Mouse (Mus musculus) CH12.LX (cell line): ENCODE results near the gene Sprr2a3. TPM values are rescaled to one million over a fixed set of nuclear protein-coding genes. Genes with fewer than 3 reads are reported as not detected.
"Not testable (repeated sequence)": the region's sequence is repeated elsewhere in the genome, so short reads cannot be mapped to it uniquely, and the experiment has no call there.

Experiments
- DNase-seq: peaks from one replicate; pipeline ENCODE4 v3.0.0-alpha.2; 2013; ENCODE audit errors: extremely low read depth
- H3K27ac ChIP-seq: 2 replicates; pipeline ENCODE4 v1.5.1; 2012; ENCODE audit warnings: low read depth, mild to moderate bottlenecking, control low read depth, moderate library complexity; ENCODE audit not compliant: insufficient read depth
- H3K27me3 ChIP-seq: replicated peaks from 2 replicates; pipeline ENCODE3; 2012; ENCODE audit warnings: inconsistent platforms
- H3K36me3 ChIP-seq, 2 experiments: replicated peaks in 1 of 2; 2 replicates each; pipeline versions ENCODE3 to v1.6.1; 2012; ENCODE audit warnings: inconsistent platforms in 1 of 2, low read length in 1 of 2, mild to moderate bottlenecking in 1 of 2, mixed read lengths in 1 of 2, moderate library complexity in 1 of 2; ENCODE audit not compliant: control insufficient read depth in 1 of 2, insufficient read depth in 1 of 2
- H3K4me1 ChIP-seq, 2 experiments: 2 replicates each; pipeline ENCODE4 v1.6.1; 2012; ENCODE audit warnings: inconsistent platforms in 1 of 2, moderate library complexity in 1 of 2; ENCODE audit not compliant: insufficient read depth in 2 of 2, control insufficient read depth in 1 of 2
- H3K4me2 ChIP-seq: 2 replicates; pipeline ENCODE4 v1.6.1; 2012; ENCODE audit warnings: low read depth, mild to moderate bottlenecking, control low read depth; ENCODE audit not compliant: poor library complexity, insufficient read depth, severe bottlenecking
- H3K4me3 ChIP-seq, 3 experiments: fragments of 150-350 bp in 1 of 3; sonication (generic) in 1 of 3; replicated peaks in 1 of 3; 2 replicates each; pipeline versions ENCODE3 to v1.5.1; 2011 to 2012; ENCODE audit warnings: low read depth in 2 of 3, low read length in 2 of 3, mild to moderate bottlenecking in 2 of 3, moderate library complexity in 2 of 3, control low read depth in 1 of 3, improper control_type of control experiment in 1 of 3, inconsistent platforms in 1 of 3, mixed read lengths in 1 of 3; ENCODE audit not compliant: poor library complexity in 1 of 3
- H3K79me2 ChIP-seq: replicated peaks from 2 replicates; pipeline ENCODE4 v1.6.1; 2012; ENCODE audit warnings: mild to moderate bottlenecking, moderate library complexity; ENCODE audit not compliant: control insufficient read depth, poor library complexity, insufficient read depth, severe bottlenecking; ENCODE audit errors: extremely low read depth
- H3K9ac ChIP-seq: 2 replicates; pipeline ENCODE4 v1.6.1; 2012; ENCODE audit warnings: low read depth, mild to moderate bottlenecking, control low read depth, moderate library complexity; ENCODE audit not compliant: insufficient read depth
- H3K9me3 ChIP-seq: replicated peaks from 2 replicates; pipeline ENCODE3; 2012; ENCODE audit warnings: low read length, inconsistent platforms, mixed read lengths
- dilution Hi-C: fragments of 300-500 bp; cut with MboI; formaldehyde crosslinking; loops from 2 replicates; pipeline ENCODE4 v1.14.3; 2020; ENCODE audit warnings: low sequenced_read_pairs; ENCODE audit not compliant: extremely low pct_unique_long_range_greater_than_20kb, extremely low pct_ligation_motif_present
- in situ Hi-C: fragments of 300-500 bp; cut with MboI; formaldehyde crosslinking; loops from 3 replicates; pipeline ENCODE4 v1.14.3; 2019; ENCODE audit warnings: low sequenced_read_pairs, low pct_ligation_motif_present, low pct_unique_long_range_greater_than_20kb, mixed read lengths
- polyA plus RNA-seq: library from polyadenylated mRNA; unstranded; fragments of >175 nt; gene quantifications from 2 replicates; pipeline ENCODE4 v1.2.1, GENCODE M21; 2012; ENCODE audit warnings: low read depth; ENCODE audit not compliant: insufficient read length
- total RNA-seq, 2 experiments: library from RNA; depleted of rRNA; stranded (reverse); fragments of 300-350 nt in 1 of 2; fragments of >200 nt in 1 of 2; gene quantifications; 2 replicates each; pipeline ENCODE4 v1.2.3; 2012 to 2014

Sprr2a3 gene
- total and polyA plus RNA-seq, 3 experiments = not detected

- H3K4me3 ChIP-seq, dilution Hi-C loops, H3K27ac ChIP-seq, H3K4me2 ChIP-seq, H3K27me3 ChIP-seq, H3K36me3 ChIP-seq, H3K9me3 ChIP-seq, in situ Hi-C loops, H3K4me1 ChIP-seq, H3K9ac ChIP-seq, DNase-seq, H3K79me2 ChIP-seq: not testable (repeated sequence)
Observed at GRCm38 (mm10) chr3:92248494-92248893, 36.7 kb upstream of the Sprr2a3 start.

GRCm38 (mm10) chr3:92250450-92250849 lies 34.8 kb upstream of the Sprr2a3 start:
- H3K79me2 ChIP-seq, H3K27ac ChIP-seq, H3K9ac ChIP-seq, H3K4me3 ChIP-seq, H3K27me3 ChIP-seq, H3K9me3 ChIP-seq, H3K36me3 ChIP-seq, in situ Hi-C loops, dilution Hi-C loops, DNase-seq, H3K4me1 ChIP-seq, H3K4me2 ChIP-seq: not testable (repeated sequence)

- in situ Hi-C loops, H3K9me3 ChIP-seq, DNase-seq, H3K4me1 ChIP-seq, H3K9ac ChIP-seq, H3K36me3 ChIP-seq, H3K27me3 ChIP-seq, H3K27ac ChIP-seq, H3K79me2 ChIP-seq, H3K4me3 ChIP-seq, H3K4me2 ChIP-seq, dilution Hi-C loops: not testable (repeated sequence)
Observed at GRCm38 (mm10) chr3:92253860-92254259, 31.4 kb upstream of the Sprr2a3 start.

- H3K79me2 ChIP-seq, H3K4me3 ChIP-seq, H3K4me1 ChIP-seq, H3K27me3 ChIP-seq, H3K4me2 ChIP-seq, dilution Hi-C loops, H3K27ac ChIP-seq, H3K9me3 ChIP-seq, H3K36me3 ChIP-seq, DNase-seq, in situ Hi-C loops, H3K9ac ChIP-seq: not testable (repeated sequence)
Observed at GRCm38 (mm10) chr3:92258526-92258925, 26.7 kb upstream of the Sprr2a3 start.

- H3K4me1 ChIP-seq, H3K9ac ChIP-seq, DNase-seq, H3K9me3 ChIP-seq, H3K27ac ChIP-seq, H3K36me3 ChIP-seq, H3K4me2 ChIP-seq, in situ Hi-C loops, H3K27me3 ChIP-seq, H3K4me3 ChIP-seq, dilution Hi-C loops, H3K79me2 ChIP-seq: not testable (repeated sequence)
Observed at GRCm38 (mm10) chr3:92263462-92263861, 21.8 kb upstream of the Sprr2a3 start.

- H3K4me3 ChIP-seq, H3K27me3 ChIP-seq, H3K9ac ChIP-seq, dilution Hi-C loops, H3K4me2 ChIP-seq, H3K9me3 ChIP-seq, in situ Hi-C loops, H3K27ac ChIP-seq, DNase-seq, H3K36me3 ChIP-seq, H3K4me1 ChIP-seq, H3K79me2 ChIP-seq: not testable (repeated sequence)
Observed at GRCm38 (mm10) chr3:92271414-92271985, 13.7 kb upstream of the Sprr2a3 start.
